Mouse (Mus musculus): ENCODE data around the gene Olfr1315-ps1. TPM values are rescaled to one million over a fixed set of nuclear protein-coding genes. Genes with fewer than 3 reads are reported as not detected.

Olfr1315-ps1 gene
- polyA plus RNA-seq (2015; fragmentation: Nextera tagmentation; extraction: Ambion mirVana), result not detected in 2 replicates

GRCm38 (mm10) chr2:112115340-112115739, at the start of gene Olfr1315-ps1:
Gene Olfr1315-ps1, minus strand, starts transcription at chr2:112115440.
- no peaks in the 10 kb centered on the region for H3K36me3 ChIP-seq
- H3K4me2 ChIP-seq, result no peak within 1 kb of the TSS
- no peak within 1 kb of the TSS for H3K9ac ChIP-seq
- H3K9me3 ChIP-seq, result no peaks in the 10 kb centered on the region
- H3K4me3 ChIP-seq, result no peak within 1 kb of the TSS
- no peak for ATAC-seq (ENCODE audit: low FRiP score)
- 81% methylated on average over 1 of the region's 1 CpGs for WGBS
- no peak within 1 kb of the TSS for H3K27ac ChIP-seq
- H3K27me3 ChIP-seq, result no peaks in the 10 kb centered on the region
- no peaks in the 10 kb centered on the region for H3K4me1 ChIP-seq (replicated peaks)

DNA sequence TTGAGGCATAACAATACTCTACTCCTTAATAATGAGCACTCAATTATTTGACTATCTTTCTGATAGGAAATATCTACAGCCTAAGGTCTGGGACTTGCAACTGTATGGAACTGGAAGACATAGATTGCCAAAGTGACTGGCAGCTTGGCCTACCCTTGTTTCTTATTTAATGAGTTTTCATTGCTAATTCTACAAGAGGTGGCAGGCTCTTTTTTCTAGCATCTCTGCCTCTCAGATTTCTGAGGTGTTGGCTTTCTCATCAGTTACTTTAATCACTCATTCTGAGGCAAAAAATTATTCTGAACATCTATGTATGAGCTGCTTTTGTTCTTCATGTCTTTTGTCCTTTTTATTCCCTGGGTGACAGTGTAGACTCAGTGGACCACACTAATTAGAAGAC, 38.7 kb upstream of the Olfr1315-ps1 start, which contains the start of gene Olfr1318:
TSS of gene Olfr1318 (plus strand) at position 301 of the 400 bp plus-strand sequence.
- H3K27me3 ChIP-seq, result no peaks in the 10 kb centered on the region
- H3K9me3 ChIP-seq, result no peaks in the 10 kb centered on the region
- no peak within 1 kb of the TSS for H3K4me2 ChIP-seq
- H3K9ac ChIP-seq, result no peak within 1 kb of the TSS
- H3K27ac ChIP-seq, result no peak within 1 kb of the TSS
- H3K36me3 ChIP-seq, result no peaks in the 10 kb centered on the region
- H3K4me1 ChIP-seq (replicated peaks), result no peaks in the 10 kb centered on the region
- no peak within 1 kb of the TSS for H3K4me3 ChIP-seq
- no peak for ATAC-seq (ENCODE audit: low FRiP score)

DNA sequence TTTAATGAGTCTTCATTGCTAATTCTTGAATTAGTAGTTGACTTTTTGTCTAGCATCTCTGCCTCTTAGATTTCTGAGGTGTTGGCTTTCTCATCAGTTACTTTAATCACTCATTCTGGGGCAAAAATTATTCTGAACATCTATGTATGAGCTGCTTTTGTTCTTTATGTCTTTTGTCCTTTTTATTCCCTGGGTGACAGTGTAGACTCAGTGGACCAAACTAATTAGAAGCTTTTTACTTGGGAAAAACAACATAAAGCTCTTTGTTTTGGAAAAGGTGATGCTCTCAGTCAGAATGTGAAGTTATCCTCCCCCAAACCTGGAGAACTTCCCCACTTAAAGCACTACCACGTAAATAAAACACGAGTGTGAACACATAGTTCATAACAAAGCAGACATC, 24.8 kb upstream of the Olfr1315-ps1 start, which contains the start of gene Olfr1317:
TSS of gene Olfr1317 (plus strand) at position 301 of the 400 bp plus-strand sequence.
- Histone ChIP-seq H3K4me3 (no peak within 1 kb of the TSS), H3K36me3 (no peaks in the 10 kb centered on the region), H3K9me3 (no peaks in the 10 kb centered on the region), H3K27me3 (no peaks in the 10 kb centered on the region), H3K9ac (no peak within 1 kb of the TSS), H3K4me1 (replicated peaks) (no peaks in the 10 kb centered on the region), H3K4me2 (no peak within 1 kb of the TSS), H3K27ac (no peak within 1 kb of the TSS)
- ATAC-seq (ENCODE audit: low FRiP score), result no peak
- 91% methylated on average over 2 of the region's 2 CpGs for WGBS

- H3K27me3 ChIP-seq, result no peaks in the 10 kb centered on the region
- H3K9ac ChIP-seq, result no peak within 1 kb of the TSS
- WGBS, result 87% methylated on average over 2 of the region's 2 CpGs
- H3K9me3 ChIP-seq, result no peaks in the 10 kb centered on the region
- no peak within 1 kb of the TSS for H3K4me2 ChIP-seq
- H3K36me3 ChIP-seq, result no peaks in the 10 kb centered on the region
- no peak within 1 kb of the TSS for H3K27ac ChIP-seq
- no peak for ATAC-seq (ENCODE audit: low FRiP score)
- H3K4me3 ChIP-seq, result no peak within 1 kb of the TSS
- H3K4me1 ChIP-seq (replicated peaks), result no peaks in the 10 kb centered on the region
Observed at GRCm38 (mm10) chr2:112134877-112135276, 19.6 kb upstream of the Olfr1315-ps1 start, which contains the start of gene Olfr1316. Gene Olfr1316, minus strand, starts transcription at chr2:112134977.

DNA sequence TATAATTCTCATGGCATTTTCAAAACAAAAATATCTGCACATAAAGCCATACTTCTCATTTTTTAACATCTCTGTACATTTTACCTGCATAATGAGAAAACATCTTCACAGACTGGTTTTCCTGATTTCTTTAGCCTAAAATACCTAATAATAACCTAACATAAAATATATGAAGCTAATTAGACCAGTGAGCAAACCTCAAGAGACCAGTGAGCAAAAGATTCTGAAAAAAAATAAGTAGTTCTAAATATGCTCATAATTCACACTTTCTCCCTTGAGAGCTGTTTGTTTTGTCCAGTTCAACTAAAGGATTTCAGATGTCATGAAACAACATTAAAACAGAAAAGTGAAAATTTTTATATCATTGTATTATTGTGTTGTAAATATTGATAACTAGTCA, 18.6 kb downstream of the Olfr1315-ps1 start, which contains the start of gene Olfr1314:
TSS of gene Olfr1314 (minus strand) at position 101 of the 400 bp plus-strand sequence.
- H3K4me3 ChIP-seq, result no peak within 1 kb of the TSS
- H3K4me1 ChIP-seq (replicated peaks), result no peaks in the 10 kb centered on the region
- no peaks in the 10 kb centered on the region for H3K9me3 ChIP-seq
- no peak for ATAC-seq (ENCODE audit: low FRiP score)
- H3K36me3 ChIP-seq, result no peaks in the 10 kb centered on the region
- no peaks in the 10 kb centered on the region for H3K27me3 ChIP-seq
- H3K9ac ChIP-seq, result no peak within 1 kb of the TSS
- no peak within 1 kb of the TSS for H3K4me2 ChIP-seq
- no peak within 1 kb of the TSS for H3K27ac ChIP-seq

GRCm38 (mm10) chr2:112077743-112078142, 37.5 kb downstream of the Olfr1315-ps1 start, which contains the start of gene Olfr1313:
Gene Olfr1313, minus strand, starts transcription at chr2:112077843.
- no peak within 1 kb of the TSS for H3K9ac ChIP-seq
- H3K27ac ChIP-seq, result no peak within 1 kb of the TSS
- 0 out of 2 replicates have a peak, but pooled peaks cover 5% of the 10 kb centered on the region for H3K9me3 ChIP-seq
- H3K36me3 ChIP-seq, result no peaks in the 10 kb centered on the region
- ATAC-seq (ENCODE audit: low FRiP score), result no peak
- no peak within 1 kb of the TSS for H3K4me2 ChIP-seq
- H3K27me3 ChIP-seq, result no peaks in the 10 kb centered on the region
- no peaks in the 10 kb centered on the region for H3K4me1 ChIP-seq (replicated peaks)
- H3K4me3 ChIP-seq, result no peak within 1 kb of the TSS

Other genes starting within 250 kb of the Olfr1315-ps1 start
- not detected in 2 replicates for gene Olfr1305, start 238.3 kb downstream of the Olfr1315-ps1 start, polyA plus RNA-seq (2015; fragmentation: Nextera tagmentation; extraction: Ambion mirVana)
- not detected in 2 replicates for gene Olfr1306, start 199.2 kb downstream of the Olfr1315-ps1 start, polyA plus RNA-seq (2015; fragmentation: Nextera tagmentation; extraction: Ambion mirVana)
- not detected in 2 replicates for gene Olfr1307, start 166.0 kb downstream of the Olfr1315-ps1 start, polyA plus RNA-seq (2015; fragmentation: Nextera tagmentation; extraction: Ambion mirVana)
- not detected in 2 replicates for gene Olfr1308, start 150.5 kb downstream of the Olfr1315-ps1 start, polyA plus RNA-seq (2015; fragmentation: Nextera tagmentation; extraction: Ambion mirVana)
- not detected in 2 replicates for gene Olfr1309, start 125.2 kb downstream of the Olfr1315-ps1 start, polyA plus RNA-seq (2015; fragmentation: Nextera tagmentation; extraction: Ambion mirVana)
- not detected in 2 replicates for gene Olfr1310, start 102.7 kb downstream of the Olfr1315-ps1 start, polyA plus RNA-seq (2015; fragmentation: Nextera tagmentation; extraction: Ambion mirVana)
- gene Olfr1311, start 91.0 kb downstream of the Olfr1315-ps1 start, polyA plus RNA-seq (2015; fragmentation: Nextera tagmentation; extraction: Ambion mirVana), result not detected in 2 replicates
- gene Olfr1312, start 65.2 kb downstream of the Olfr1315-ps1 start, polyA plus RNA-seq (2015; fragmentation: Nextera tagmentation; extraction: Ambion mirVana), result not detected in 2 replicates
- not detected in 2 replicates for gene Olfr1313, start 37.6 kb downstream of the Olfr1315-ps1 start, polyA plus RNA-seq (2015; fragmentation: Nextera tagmentation; extraction: Ambion mirVana)
- gene Olfr1314, start 18.7 kb downstream of the Olfr1315-ps1 start, polyA plus RNA-seq (2015; fragmentation: Nextera tagmentation; extraction: Ambion mirVana), result not detected in 2 replicates
- not detected in 2 replicates for gene Olfr1316, start 19.5 kb upstream of the Olfr1315-ps1 start, polyA plus RNA-seq (2015; fragmentation: Nextera tagmentation; extraction: Ambion mirVana)
- gene Olfr1317, start 24.9 kb upstream of the Olfr1315-ps1 start, polyA plus RNA-seq (2015; fragmentation: Nextera tagmentation; extraction: Ambion mirVana), result not detected in 2 replicates
- not detected in 2 replicates for gene Olfr1318, start 38.8 kb upstream of the Olfr1315-ps1 start, polyA plus RNA-seq (2015; fragmentation: Nextera tagmentation; extraction: Ambion mirVana)
- gene Lpcat4, start 124.0 kb upstream of the Olfr1315-ps1 start, polyA plus RNA-seq (2015; fragmentation: Nextera tagmentation; extraction: Ambion mirVana), result 14.9 and 15.5 TPM in 2 replicates
- 0.05 TPM in 1 of 2 replicates, not detected in the other for gene Nutm1, start 143.9 kb upstream of the Olfr1315-ps1 start, polyA plus RNA-seq (2015; fragmentation: Nextera tagmentation; extraction: Ambion mirVana)
- 154 and 160 TPM in 2 replicates for gene Nop10, start 146.5 kb upstream of the Olfr1315-ps1 start, polyA plus RNA-seq (2015; fragmentation: Nextera tagmentation; extraction: Ambion mirVana)
- 16.5 and 17.2 TPM in 2 replicates for gene Slc12a6, start 150.4 kb upstream of the Olfr1315-ps1 start, polyA plus RNA-seq (2015; fragmentation: Nextera tagmentation; extraction: Ambion mirVana)
- not detected in 2 replicates for gene Gm21985, start 150.9 kb upstream of the Olfr1315-ps1 start, polyA plus RNA-seq (2015; fragmentation: Nextera tagmentation; extraction: Ambion mirVana)

Data from hindbrain, embryonic 13.5 days (tissue).